In genomic region chr1:194182293-194182692, GRCm38 (mm10) we compare ENCODE assay signal across 15 mouse cellular contexts.
"Had no signal": no experiment of that assay in that cellular context is flagged by ENCODE, and none has a peak within 500 bp of the region (broad histone marks: within the 10 kb centered on the region; RNA-seq: fewer than 3 reads in every experiment).

No protein-coding gene starts in this region.

- H3K4me1 ChIP-seq: neural tube, embryonic 15.5 days; stomach, embryonic 15.5 days had no signal

- H3K27me3 ChIP-seq: neural tube, embryonic 15.5 days; stomach, embryonic 15.5 days had no signal

- H3K36me3 ChIP-seq: neural tube, embryonic 15.5 days; stomach, embryonic 15.5 days had no signal

- H3K4me2 ChIP-seq: neural tube, embryonic 15.5 days; stomach, embryonic 15.5 days had no signal

- H3K4me3 ChIP-seq: neural tube, embryonic 15.5 days; stomach, embryonic 15.5 days had no signal

- DNase-seq: retina, postnatal 1 day; right cerebral cortex, adult 18-20 months; right cerebral cortex, postnatal 14 days; right cerebral cortex, postnatal 25 days; right cerebral cortex, postnatal 4 days; spleen, adult 18-20 months; thymus, adult 18-20 months; thymus, adult 2 months; thymus, postnatal 14 days; thymus, postnatal 25 days; thymus, postnatal 36 days; thymus, postnatal 4 days had no signal

- H3K9me3 ChIP-seq: neural tube, embryonic 15.5 days; stomach, embryonic 15.5 days had no signal

- H3K27ac ChIP-seq: neural tube, embryonic 15.5 days; stomach, embryonic 15.5 days; stomach, postnatal 0 days had no signal

- H3K9ac ChIP-seq: neural tube, embryonic 15.5 days; stomach, embryonic 15.5 days had no signal
